Mouse (Mus musculus): Measurements from ENCODE around the gene Clcn2.
"Not testable (repeated sequence)": the region's sequence is repeated elsewhere in the genome, so short reads cannot be mapped to it uniquely, and the experiment has no call there.

Clcn2 gene

GRCm38 (mm10) chr16:20700036-20700435 is 17.5 kb downstream of the Clcn2 start:
- no peak for DNase-seq

DNA sequence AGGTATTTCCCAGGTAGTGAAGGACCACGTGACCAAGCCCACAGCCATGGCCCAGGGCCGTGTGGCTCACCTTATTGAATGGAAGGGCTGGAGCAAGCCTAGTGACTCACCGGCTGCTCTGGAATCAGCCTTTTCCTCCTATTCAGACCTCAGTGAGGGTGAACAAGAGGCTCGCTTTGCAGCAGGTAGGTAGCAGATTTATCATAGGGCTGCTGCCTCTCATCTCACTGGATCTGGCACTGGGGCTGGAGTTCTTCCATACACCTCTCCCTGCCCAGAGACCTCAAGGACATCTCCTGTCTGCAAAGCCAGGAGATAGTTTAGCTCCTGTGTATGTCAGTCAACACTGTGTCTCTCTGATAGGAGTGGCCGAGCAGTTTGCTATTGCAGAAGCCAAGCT is 18.3 kb downstream of the Clcn2 start:
- no peak for DNase-seq

DNA sequence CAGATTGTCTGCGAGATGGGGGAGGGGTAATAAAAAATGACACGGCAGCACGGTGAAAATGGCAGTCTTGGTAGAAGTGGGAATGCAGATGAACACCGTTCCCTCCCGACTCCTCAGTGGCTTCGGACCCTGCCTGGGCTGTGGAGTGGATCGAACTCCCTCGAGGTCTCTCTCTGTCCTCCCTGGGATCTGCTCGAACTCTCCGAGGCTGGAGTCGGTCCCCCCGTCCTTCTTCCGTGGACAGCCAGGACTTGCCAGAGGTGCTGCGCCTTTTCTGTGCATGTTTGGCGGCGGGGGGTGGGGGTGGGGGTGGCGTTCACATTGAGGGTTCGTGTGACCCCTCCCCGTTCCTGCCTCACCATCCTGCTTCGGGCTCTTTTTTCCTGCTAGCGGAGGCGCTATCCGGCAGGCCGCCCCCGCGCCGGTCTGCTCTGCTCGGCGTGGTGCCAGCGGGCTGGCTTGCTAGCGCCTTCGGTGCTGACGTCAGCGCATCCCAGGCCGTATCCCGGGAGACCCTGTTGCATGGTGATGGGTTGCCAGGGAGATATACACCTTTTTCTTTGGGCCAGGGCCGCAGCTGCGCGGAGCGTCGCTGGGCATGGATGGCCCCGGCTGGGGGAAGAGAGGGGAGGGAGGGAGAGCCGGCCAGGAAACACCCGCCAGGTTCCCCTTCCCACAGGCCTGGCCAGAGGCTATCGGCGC is 21.8 kb downstream of the Clcn2 start:
- peak in 1 of 2 experiments; percentile 24 for DNase-seq

DNA sequence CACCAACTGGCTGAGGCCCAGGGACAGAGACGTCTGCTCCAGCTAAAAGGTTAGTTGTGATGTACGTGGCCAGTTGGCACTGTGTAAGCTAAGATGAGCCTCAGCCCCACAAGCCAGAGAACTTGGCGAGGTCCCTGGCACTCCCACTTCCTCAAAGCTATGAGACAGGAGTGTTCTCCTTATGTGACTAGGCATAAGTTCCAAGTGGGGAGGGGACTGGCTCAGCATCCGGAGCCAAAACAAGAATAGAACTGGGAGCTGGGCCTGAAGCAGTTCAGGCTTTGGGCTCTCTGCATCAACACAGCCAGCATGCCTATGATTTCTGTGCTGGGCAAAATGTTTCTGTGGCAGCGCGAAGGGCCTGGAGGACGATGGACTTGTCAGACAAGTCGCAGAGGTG is 22.8 kb downstream of the Clcn2 start:
- no peak for DNase-seq

GRCm38 (mm10) chr16:20693111-20693701 is 24.3 kb downstream of the Clcn2 start, which contains the start of gene Fam131a:
TSS of gene Fam131a (plus strand) at chr16:20693241.
- DNase-seq: peak; percentile 67 to 78

DNA sequence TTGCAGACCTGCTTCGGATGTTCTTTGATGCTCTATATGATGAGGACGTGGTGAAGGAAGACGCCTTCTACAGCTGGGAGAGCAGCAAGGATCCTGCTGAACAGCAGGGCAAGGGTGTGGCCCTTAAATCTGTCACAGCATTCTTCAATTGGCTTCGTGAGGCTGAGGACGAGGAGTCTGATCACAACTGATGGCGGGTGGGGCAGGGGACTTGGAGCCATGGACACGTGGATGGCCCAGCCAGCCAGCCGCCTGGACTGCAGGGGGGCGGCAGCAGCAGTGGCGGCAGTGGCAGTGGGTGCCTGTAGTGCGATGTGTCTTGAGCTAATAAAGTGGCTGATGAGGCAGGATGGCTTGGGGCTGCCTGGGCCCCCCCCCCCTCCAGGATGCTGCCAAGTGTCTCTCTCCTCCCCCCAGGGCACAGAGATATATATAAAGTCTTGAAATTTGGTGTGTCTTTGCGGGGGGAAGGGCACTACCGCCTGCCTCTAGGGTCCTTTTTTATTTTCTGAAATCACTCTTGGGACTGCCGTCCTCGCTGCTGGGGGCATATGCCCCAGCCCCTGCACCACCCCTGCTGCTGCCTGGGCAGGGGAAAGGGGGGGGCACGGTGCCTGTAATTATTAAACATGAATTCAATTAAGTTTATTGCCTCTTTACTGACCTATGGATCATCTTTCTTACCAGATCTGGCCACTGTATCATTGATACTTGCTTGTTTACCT is 25.1 kb downstream of the Clcn2 start:
- no peak for DNase-seq

DNA sequence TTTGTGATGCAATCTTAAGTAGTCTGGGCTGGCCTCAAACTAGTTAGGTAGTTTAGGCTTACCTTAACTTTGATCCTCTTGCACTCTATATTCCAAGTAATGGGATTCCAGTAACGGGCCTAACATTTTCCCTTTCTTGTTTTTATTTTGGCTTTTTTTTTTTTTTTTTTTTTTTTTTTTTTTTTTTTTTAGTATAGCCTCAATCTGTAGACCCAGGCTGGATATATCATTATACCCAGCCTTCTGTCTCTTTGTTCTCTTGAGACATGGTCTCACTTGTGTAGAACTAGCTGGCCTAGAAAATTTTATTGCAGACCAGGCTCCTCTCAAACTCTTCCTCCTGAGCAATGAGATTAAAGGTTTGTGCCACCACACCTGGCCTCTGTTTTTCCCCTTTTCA is 25.9 kb downstream of the Clcn2 start:
- DNase-seq: no peak

- no peak for DNase-seq
Observed at GRCm38 (mm10) chr16:20690774-20691173, 26.8 kb downstream of the Clcn2 start.

GRCm38 (mm10) chr16:20677974-20678675 is 39.4 kb downstream of the Clcn2 start:
- DNase-seq: peak in 1 of 2 experiments; percentile 26

DNA sequence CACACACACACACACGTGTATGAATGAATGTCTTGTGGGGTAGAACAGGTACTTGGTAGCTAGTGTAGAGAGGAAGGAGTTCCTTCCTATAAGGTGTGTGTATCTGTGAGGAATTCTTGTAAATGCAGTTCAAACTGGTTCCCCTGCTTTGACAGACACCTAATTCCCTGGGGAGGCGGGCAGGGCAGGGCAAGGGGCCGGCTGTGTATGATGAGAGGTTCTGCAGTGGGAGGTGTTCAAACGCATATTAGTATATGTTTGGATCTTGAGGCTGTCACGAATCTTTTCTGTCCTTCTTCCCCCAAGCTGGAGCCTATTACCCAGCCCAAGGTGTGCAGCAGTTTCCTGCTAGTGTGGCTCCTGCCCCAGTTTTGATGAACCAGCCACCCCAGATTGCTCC is 40.2 kb downstream of the Clcn2 start:
- DNase-seq: no peak

GRCm38 (mm10) chr16:20676702-20677101 is 40.8 kb downstream of the Clcn2 start:
- DNase-seq: no peak

GRCm38 (mm10) chr16:20675213-20675612 is 42.3 kb downstream of the Clcn2 start:
- DNase-seq: no peak

DNA sequence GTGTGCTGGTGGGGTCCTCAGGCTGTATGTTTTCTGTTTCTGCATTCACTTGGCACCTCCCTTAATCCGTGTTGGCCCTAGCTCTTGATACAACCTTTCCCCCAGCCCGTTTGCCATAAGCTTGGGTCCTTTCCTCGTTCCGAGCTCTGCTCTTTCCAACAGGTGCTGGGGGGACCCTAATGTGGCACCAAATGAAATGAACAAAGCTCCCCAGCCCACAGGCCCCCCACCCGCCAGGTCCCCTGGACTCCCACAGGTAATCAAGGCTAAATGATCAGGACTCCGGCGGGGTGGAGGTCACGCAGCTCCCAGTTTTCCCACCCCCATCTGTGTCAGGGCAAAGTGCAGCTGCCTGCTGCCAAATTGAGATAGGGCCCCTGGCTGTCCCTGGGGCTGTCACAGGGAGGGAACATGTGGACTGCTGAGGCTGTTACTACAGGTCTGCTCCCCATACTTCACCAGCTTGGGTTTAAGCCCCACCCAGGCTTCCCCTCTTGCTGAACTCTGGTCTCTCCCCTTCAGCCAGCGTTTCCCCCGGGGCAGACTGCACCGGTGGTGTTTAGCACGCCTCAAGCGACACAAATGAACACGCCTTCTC is 43.7 kb downstream of the Clcn2 start:
- peak in 1 of 2 experiments; percentile 18 for DNase-seq

DNA sequence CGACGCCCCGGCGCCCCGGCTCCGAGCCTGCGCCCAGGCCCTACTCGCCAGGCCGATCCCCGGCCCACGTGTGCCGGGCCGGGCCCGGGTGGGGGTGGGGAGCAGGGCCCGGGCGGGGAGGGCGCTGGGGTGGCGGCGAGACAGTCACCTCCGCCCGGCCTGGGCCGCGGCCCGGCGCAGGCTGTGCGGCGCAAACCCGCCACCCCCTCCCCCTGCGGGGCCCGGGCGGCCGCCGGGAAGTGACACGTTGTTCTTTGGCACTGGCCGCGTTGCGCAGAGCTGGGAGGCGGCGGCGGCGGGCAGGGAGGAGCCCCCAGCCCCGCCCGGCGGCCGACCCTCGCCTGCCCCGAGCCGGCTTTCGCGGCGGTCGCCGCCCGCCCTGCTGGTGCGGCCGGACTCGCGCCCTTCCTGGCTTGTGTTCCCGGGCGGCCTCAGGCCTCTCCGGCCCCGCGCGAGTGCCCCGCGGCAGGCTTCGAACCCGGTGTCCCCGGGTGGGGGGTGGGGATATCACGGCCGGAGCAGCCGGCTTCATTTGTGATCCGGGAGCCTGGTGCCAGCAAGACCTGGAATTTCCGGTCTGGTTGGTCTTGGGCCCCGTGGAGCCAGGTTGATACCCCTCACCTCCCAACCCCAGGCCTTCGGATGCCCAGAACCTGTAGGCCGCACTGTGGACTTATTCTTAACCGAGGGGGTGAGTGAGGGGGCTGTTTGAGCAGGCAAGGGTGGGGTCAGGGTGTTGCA is 44.4 kb downstream of the Clcn2 start:
- peak in 1 of 2 experiments; percentile 44 for DNase-seq

DNA sequence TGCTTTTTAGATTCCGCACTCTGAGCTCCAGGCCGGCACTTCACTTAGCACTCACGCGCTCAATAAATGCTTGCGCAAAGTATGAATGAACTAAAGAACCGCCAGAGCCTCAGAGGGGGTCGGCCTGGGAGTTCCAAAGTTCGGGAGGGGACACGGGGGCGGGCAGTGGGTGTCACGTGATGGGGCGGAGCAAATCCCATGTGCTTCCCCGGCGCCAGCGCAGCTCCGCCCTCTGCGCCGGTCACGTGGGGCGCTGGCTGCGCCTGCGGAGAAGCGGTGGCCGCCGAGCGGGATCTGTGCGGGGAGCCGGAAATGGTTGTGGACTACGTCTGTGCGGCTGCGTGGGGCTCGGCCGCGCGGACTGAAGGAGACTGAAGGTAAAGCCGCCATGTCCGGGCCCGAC is 45.0 kb downstream of the Clcn2 start:
- peak; percentile 91 to 97 for DNase-seq

- DNase-seq: no peak
Observed at GRCm38 (mm10) chr16:20671886-20672285, 45.7 kb downstream of the Clcn2 start.

- no peak for DNase-seq
Observed at GRCm38 (mm10) chr16:20670291-20670690, 47.3 kb downstream of the Clcn2 start.

- not testable (repeated sequence) for DNase-seq
Observed at GRCm38 (mm10) chr16:20668013-20668412, 49.5 kb downstream of the Clcn2 start, which contains the start of gene Eif4g1. TSS of gene Eif4g1 (plus strand) at chr16:20668313.

GRCm38 (mm10) chr16:20657661-20658060 is 59.9 kb downstream of the Clcn2 start:
- no peak for DNase-seq

- DNase-seq: no peak
Observed at GRCm38 (mm10) chr16:20653315-20653714, 64.2 kb downstream of the Clcn2 start.
